Mouse (Mus musculus): ENCODE measurements around the gene Ampd3.

DNA sequence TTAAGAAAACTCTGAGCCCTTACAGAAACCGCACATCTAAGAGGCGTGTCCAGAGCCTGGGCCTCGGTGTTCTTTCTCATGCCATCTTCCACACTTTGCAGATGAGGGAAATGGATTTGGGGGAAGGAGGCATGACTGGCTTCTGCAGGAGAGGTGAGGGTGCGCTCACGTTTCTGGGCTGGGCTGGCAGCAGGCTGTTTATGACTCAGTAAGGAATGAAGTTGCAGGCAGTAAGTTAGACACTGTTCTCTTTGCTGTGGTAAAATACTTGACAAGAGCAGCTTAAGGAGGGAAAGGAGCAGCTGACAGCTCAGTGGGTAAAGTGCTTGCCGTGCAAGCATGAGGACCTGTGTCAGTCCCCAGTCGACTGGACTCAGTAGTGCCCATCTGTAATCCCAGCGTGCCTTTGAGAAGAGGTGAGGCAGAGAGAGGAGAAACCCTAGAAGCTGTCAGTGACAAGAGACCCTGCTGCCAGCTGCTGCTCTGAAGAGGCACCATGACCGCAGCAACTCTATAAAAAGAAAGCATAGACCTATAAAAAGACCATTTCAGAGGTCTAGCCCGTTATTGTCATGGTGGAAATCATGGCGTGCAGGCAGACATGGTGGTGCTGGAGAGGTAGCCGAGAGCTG lies 35.9 kb upstream of the Ampd3 start:
- TF ChIP-seq CTCF (IDR thresholded peaks at IDR 0.05; ENCODE audit: extremely low read depth, insufficient read length, insufficient replicate concordance, low read depth, low read length) (no peak), POLR2A (IDR thresholded peaks at IDR 0.05; ENCODE audit: low read depth, low read length) (no peak)

All from small intestine, adult 2 months (tissue).